Mouse (Mus musculus): ENCODE results near the gene Phldb3. TPM values are rescaled to one million over a fixed set of nuclear protein-coding genes. Genes with fewer than 3 reads are reported as not detected.
A peak's percentile ranks its signal among the peaks of the same experiment; 100 is the strongest.

Gene Phldb3
- total RNA-seq, 2 experiments from 2014 or later, result 0.54 to 0.59 TPM

DNA sequence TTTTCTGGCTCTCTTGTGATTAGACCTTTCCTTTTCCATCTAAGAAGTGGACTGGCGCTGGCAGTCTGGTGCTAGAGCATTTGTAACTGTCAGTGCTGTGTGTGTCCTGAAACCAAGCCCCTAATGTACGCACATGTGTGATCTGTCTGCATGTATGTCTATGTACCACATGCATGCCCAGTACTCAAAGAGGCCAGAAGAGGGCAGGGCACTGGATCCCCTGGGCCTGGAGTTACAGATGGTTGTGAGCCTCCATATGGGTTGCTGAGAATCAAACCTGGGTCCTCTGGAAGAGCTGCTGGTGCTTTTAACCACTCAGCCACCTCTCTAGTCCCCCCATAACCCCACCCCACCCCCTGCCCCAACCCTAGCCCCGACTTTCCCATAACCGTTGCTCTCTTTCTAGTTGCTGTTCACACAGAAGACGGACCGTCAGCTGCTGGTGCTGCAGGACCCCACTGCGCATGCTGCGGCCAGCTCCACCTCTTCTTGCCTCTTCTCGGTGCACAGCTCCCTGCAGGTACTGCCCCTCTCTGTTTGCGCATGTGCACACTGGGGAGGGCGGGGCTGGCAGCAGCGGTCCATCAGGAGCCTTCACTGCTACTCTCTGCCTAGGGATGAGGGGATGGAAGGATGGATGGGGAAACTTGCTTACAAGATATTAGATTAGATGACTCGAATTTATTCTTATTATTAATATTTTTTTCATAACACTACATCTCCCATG, 9.3 kb downstream of the Phldb3 start:
- Histone ChIP-seq H3K27ac (no peak overlapping the region), H3K4me3 (no peak overlapping the region)
- no peak for DNase-seq
- no peak for TF ChIP-seq CTCF (IDR thresholded peaks at IDR 0.05)
- intact Hi-C loops (cut with DNase I), result no loop called here

- TF ChIP-seq CTCF (IDR thresholded peaks at IDR 0.05), result peak; percentile 36
- H3K4me3 ChIP-seq, result no peak overlapping the region
- no peak for DNase-seq
- intact Hi-C loops (cut with DNase I), result no loop called here
- H3K27ac ChIP-seq, result no peak overlapping the region
These were observed 10.6 kb downstream of the Phldb3 start for GRCm38 (mm10) chr7:24621193-24621592.

DNA sequence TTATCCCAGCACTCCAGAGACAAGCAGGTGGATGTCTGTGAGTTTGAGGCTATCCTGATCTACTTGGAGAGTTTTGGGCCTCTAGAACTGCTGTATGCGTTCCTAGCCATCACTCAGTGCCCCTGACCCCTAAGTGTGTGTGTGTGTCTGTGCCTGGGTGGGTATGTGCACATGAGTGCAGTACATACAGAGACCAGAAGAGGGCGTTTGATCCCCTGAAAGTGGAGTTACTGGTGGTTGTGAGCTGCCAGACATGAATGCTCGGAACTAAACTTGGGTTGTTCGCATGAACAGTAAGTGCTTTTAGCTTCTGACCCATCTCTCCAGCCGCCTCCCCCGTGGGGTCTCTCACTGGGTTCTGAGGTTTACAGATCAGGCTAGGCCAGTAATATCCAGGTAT, 12.4 kb downstream of the Phldb3 start:
- intact Hi-C loops (cut with DNase I), result no loop called here
- TF ChIP-seq CTCF (IDR thresholded peaks at IDR 0.05), result peak; percentile 13; the same call in 1 of the 2 replicates
- no peak overlapping the region for H3K27ac ChIP-seq
- H3K4me3 ChIP-seq, result no peak overlapping the region
- DNase-seq, result no peak

DNA sequence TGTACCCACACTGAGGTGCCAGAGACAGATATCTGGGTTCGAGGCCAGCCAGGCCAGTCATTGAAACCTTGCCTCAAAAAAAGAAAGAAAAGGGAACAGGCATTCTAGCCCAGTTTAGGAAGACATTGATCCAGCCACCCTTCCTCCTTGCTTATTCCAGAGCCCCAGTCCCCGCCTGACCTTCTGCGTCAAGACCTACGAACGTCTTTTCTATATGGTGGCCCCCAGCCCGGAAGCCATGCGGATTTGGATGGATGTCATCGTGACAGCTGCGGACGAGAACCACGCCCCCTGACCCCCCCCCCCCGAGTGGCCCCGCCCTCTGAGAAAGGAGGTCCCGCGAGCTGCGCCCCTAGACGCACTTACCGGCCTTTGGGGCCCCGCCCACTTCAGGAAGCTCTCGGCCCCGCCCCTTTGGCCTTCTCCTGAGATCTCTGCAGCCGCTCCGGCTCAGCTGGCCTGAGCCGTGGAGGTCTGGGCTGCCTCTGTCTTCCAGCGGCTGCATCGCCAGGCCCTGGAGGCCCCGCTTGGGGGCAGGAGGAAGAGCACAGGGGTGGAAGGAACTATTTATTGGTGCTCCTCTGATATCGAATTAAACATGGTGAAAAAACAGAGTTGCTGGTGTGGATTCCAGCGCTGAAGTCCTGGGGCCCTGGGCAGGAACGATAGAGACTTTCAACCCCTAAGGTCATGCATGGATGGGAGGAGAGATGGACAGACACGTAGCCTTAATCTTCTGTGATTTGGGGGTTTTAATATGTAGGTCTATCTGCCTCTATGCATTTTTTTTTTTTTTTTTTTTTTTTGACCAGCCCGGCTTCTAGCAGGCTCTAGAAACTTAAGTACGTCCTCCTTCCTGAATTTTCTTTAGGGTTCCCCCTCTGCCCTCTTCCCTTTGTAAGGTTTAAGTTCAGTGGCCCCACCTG, 18.4 kb downstream of the Phldb3 start:
- TF ChIP-seq CTCF (IDR thresholded peaks at IDR 0.05), result peak; percentile 5; the same call in 1 of the 2 replicates
- peak overlapping the region; percentile 67 for H3K4me3 ChIP-seq
- intact Hi-C loops (cut with DNase I), result loop anchor here (2.0 kb wide), 1 partner anchor 18 kb away; the partner anchor contains the start of gene Phldb3
- H3K27ac ChIP-seq, result peak overlapping the region; percentile 72
- peak; percentile 93 for DNase-seq

GRCm38 (mm10) chr7:24629672-24630071, 19.1 kb downstream of the Phldb3 start:
- no peak for DNase-seq
- no peak for TF ChIP-seq CTCF (IDR thresholded peaks at IDR 0.05)
- Histone ChIP-seq H3K27ac (no peak overlapping the region), H3K4me3 (no peak overlapping the region)
- intact Hi-C loops (cut with DNase I), result loop anchor here (2.0 kb wide), 1 partner anchor 19 kb away; the partner anchor contains the start of gene Phldb3

DNA sequence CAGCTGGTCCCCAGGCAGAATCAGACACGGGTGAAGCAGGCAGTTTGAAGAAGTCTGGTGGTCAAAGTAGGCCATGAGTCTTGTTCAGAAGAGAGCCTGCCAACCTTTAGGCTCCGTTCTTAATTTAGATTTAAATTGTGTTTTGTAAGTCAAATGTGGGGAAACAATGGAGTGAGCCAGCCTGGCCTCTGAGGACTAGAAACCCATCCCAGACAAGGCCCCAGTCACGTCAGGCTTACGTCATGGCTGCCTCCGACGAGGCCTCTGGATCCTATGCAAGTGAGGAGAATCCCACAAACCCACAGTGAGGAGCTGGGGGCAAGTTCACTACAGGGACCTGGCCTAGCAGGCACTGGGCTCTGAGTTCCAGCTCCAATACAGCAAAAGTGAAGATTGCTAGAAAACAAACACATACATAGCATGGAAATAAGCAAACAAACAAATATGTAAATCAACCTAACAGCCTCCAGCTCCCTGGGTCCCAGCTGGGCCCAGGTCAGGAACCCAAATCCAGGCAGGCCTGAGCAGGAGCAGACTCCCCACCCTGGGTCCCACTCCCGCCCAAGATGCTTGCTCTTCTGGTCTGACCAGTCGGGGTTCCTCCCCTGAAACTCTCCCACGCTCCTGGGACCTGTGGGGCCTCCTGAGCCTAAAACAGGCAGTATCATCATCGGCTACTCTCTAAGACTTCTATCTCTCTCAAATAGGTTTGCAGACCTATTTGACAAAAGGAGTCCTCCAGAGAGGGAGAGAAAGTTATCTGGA, 19.7 kb downstream of the Phldb3 start:
- no peak overlapping the region for H3K27ac ChIP-seq
- DNase-seq, result no peak
- intact Hi-C loops (cut with DNase I), result no loop called here
- no peak overlapping the region for H3K4me3 ChIP-seq
- TF ChIP-seq CTCF (IDR thresholded peaks at IDR 0.05), result no peak

- Histone ChIP-seq H3K27ac (no peak within 1 kb of the TSS), H3K4me3 (no peak within 1 kb of the TSS)
- intact Hi-C loops (cut with DNase I), result no loop called here
- no peak for TF ChIP-seq CTCF (IDR thresholded peaks at IDR 0.05)
- no peak for DNase-seq
These were observed 25.7 kb downstream of the Phldb3 start, which contains the start of gene Lypd3 for GRCm38 (mm10) chr7:24636264-24636663. Gene Lypd3, plus strand, starts transcription at chr7:24636550.

DNA sequence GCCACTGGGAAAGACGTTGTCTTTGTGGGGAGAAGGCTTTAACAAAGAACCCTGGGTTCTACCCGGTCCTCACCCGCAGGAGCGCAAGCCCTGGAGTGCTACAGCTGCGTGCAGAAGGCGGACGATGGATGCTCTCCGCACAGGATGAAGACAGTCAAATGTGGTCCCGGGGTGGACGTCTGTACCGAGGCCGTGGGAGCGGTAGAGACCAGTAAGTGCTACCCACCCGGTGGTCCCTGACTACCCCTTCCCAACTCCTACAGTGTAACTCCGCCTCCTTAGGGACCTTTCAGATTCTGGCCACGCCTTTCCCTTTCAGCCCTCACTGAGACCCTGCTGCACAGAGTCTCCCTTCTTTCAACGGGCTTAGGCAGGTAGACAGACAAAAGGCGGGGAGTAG, 26.5 kb downstream of the Phldb3 start:
- no peak overlapping the region for H3K4me3 ChIP-seq
- no peak for TF ChIP-seq CTCF (IDR thresholded peaks at IDR 0.05)
- no peak for DNase-seq
- intact Hi-C loops (cut with DNase I), result no loop called here
- H3K27ac ChIP-seq, result no peak overlapping the region

DNA sequence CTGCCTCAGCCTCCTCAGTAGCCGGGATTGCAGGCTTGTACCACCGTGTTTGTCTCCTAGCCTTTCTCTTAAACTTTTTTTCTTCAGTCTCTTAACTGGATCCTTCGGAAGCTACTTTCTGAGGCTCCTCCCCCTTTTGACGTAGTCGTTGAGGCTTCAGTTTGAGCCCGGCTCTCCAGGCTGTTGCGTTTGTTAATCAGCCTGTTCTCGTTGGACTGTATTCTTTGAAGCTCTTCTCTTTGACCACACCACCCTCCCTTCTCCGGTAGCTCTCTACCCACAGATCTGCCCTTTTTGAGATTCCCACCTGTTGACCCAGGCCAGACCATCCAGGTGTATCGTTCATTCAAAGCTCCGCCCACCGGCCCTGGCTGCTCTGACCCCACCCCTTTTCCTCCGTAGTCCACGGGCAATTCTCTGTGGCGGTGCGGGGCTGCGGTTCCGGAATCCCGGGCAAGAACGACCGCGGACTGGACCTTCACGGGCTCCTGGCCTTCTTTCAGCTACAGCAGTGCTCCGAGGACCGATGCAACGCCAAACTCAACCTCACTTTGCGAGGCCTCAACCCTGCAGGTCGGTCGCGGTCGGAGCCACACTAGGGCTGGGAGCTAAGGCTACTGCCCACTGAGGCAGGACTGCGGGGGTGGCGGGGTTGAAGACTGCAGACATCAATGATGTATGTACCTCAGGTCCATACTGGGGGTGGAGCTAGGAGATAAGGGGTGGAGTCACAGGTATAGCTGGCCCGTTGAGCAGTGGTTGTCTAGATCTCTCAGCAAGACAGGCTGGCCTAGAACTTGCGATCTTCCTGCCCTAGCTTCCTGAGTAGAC, 27.7 kb downstream of the Phldb3 start:
- DNase-seq, result no peak
- no peak for TF ChIP-seq CTCF (IDR thresholded peaks at IDR 0.05)
- no peak overlapping the region for H3K27ac ChIP-seq
- H3K4me3 ChIP-seq, result peak overlapping the region; percentile 70
- intact Hi-C loops (cut with DNase I), result no loop called here

- Histone ChIP-seq H3K4me3 (no peak overlapping the region), H3K27ac (no peak overlapping the region)
- no peak for DNase-seq
- no peak for TF ChIP-seq CTCF (IDR thresholded peaks at IDR 0.05)
- intact Hi-C loops (cut with DNase I), result no loop called here
These were observed 29.9 kb downstream of the Phldb3 start for GRCm38 (mm10) chr7:24640450-24640849.

DNA sequence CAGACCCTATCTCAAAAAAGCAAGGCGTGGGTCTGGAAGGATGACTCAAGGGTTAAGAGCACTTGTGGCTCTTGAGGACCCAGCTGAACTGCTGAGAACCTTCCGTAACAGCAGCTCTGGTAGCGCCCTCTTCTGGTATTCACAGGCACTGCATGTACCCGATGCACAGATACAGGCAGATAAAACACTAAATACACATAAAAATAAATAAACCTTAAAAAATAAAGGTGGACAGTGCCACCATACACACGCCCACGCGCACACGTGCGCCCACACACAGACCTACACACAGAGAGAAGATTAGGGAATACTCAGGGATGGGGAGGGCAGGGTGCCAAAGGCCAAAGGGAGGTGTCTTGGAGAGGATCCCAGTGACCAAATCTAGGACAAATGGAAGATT, 31.9 kb downstream of the Phldb3 start:
- Histone ChIP-seq H3K27ac (no peak overlapping the region), H3K4me3 (no peak overlapping the region)
- intact Hi-C loops (cut with DNase I), result no loop called here
- DNase-seq, result peak; percentile 53
- peak; percentile 85; the same call in 1 of the 2 replicates for TF ChIP-seq CTCF (IDR thresholded peaks at IDR 0.05)
